Mouse (Mus musculus): Measurements from ENCODE around the gene Grin3b.

GRCm38 (mm10) chr10:79933145-79933679, 37.3 kb upstream of the Grin3b start:
- TF ChIP-seq POLR2A (IDR thresholded peaks at IDR 0.05; ENCODE audit: borderline replicate concordance, control insufficient read depth, low read depth, low read length) = no peak
- no peak for TF ChIP-seq CTCF (IDR thresholded peaks at IDR 0.05; ENCODE audit: control insufficient read depth, insufficient read depth, low read length)

Measured in bone marrow, adult 2 months (tissue).